Mouse (Mus musculus) kidney, postnatal 0 days (tissue): ENCODE results near the gene Selenop. TPM values are rescaled to one million over a fixed set of nuclear protein-coding genes. Genes with fewer than 3 reads are reported as not detected.
"Not testable (repeated sequence)": the region's sequence is repeated elsewhere in the genome, so short reads cannot be mapped to it uniquely, and the experiment has no call there.

Experiments
- ATAC-seq: fragments of 200-750 bp; cut with Nextera tagmentation; replicated peaks from 2 replicates; pipeline ENCODE4 v1.8.0; 2017; ENCODE audit warnings: low read depth, moderate number of reproducible peaks, moderate TSS enrichment, moderate library complexity; ENCODE audit not compliant: low FRiP score
- DNase-seq: peaks from one replicate; pipeline ENCODE4 v3.0.0-alpha.2; 2016; ENCODE audit warnings: low spot score
- H3K27ac ChIP-seq: fragments of 300-500 bp; sonication (generic); 2 replicates; pipeline ENCODE4 v1.5.1; 2014; ENCODE audit warnings: mild to moderate bottlenecking
- H3K27me3 ChIP-seq: fragments of 300-500 bp; sonication (generic); 2 replicates; pipeline ENCODE4 v1.6.1; 2014; ENCODE audit warnings: low read length, mixed read lengths; ENCODE audit not compliant: insufficient read depth
- H3K36me3 ChIP-seq: fragments of 300-500 bp; sonication (generic); 2 replicates; pipeline ENCODE4 v1.6.1; 2014; ENCODE audit warnings: low read length, mixed read lengths; ENCODE audit not compliant: insufficient read depth
- H3K4me1 ChIP-seq: fragments of 300-500 bp; sonication (generic); replicated peaks from 2 replicates; pipeline ENCODE4 v1.6.1; 2014; ENCODE audit warnings: antibody characterized with exemption, low read length, mixed read lengths; ENCODE audit not compliant: insufficient read depth
- H3K4me2 ChIP-seq: fragments of 300-500 bp; sonication (generic); 2 replicates; pipeline ENCODE4 v1.6.1; 2014; ENCODE audit warnings: mild to moderate bottlenecking, low read length, moderate library complexity, mixed read lengths
- H3K4me3 ChIP-seq: fragments of 300-500 bp; sonication (generic); replicated peaks from 2 replicates; pipeline ENCODE4 v1.5.1; 2014; ENCODE audit warnings: low read depth, low read length
- H3K9ac ChIP-seq: fragments of 300-500 bp; sonication (generic); 2 replicates; pipeline ENCODE4 v1.6.1; 2014; ENCODE audit warnings: low read depth, low read length
- H3K9me3 ChIP-seq: fragments of 300-500 bp; sonication (generic); replicated peaks from 2 replicates; pipeline ENCODE4 v1.6.1; 2016; ENCODE audit warnings: low read length, inconsistent platforms, mixed read lengths
- CTCF ChIP-seq: IDR thresholded peaks from 2 replicates; pipeline ENCODE4 v1.5.1; 2016; ENCODE audit warnings: antibody characterized with exemption, low read depth, mild to moderate bottlenecking, moderate library complexity
- WGBS: fragments of 180-500 bp; shearing (Covaris S2); extraction: QIAGEN DNeasy Blood & Tissue Kit; methylation state at CpG from one replicate; pipeline ENCODE4 v1.1.7; 2014; 5-methylcytosine and 5-hydroxymethylcytosine counted together
- polyA plus RNA-seq: library from polyadenylated mRNA; unstranded; fragments of >200 nt; fragmentation: Nextera tagmentation; extraction: Ambion mirVana; gene quantifications from 2 replicates; pipeline ENCODE4 v1.2.1, GENCODE M21; 2015

Selenop gene
- 207 and 225 TPM in 2 replicates for polyA plus RNA-seq

- Histone ChIP-seq H3K27me3 (no peaks in the 10 kb centered on the region), H3K27ac (0 out of 2 replicates have a peak within 1 kb of the TSS, but pooled peaks have one; percentile 94), H3K36me3 (no peaks in the 10 kb centered on the region), H3K4me3 (no peak within 1 kb of the TSS), H3K9me3 (no peaks in the 10 kb centered on the region), H3K4me1 (peaks cover 3% of the 10 kb centered on the region; the same call in 1 of the 2 replicates), H3K4me2 (no peak within 1 kb of the TSS), H3K9ac (no peak within 1 kb of the TSS)
- DNase-seq (no peak), ATAC-seq (no peak)
- no peak for TF ChIP-seq CTCF
- 91% methylated on average over 6 of the region's 6 CpGs for WGBS
Measured at GRCm38 (mm10) chr15:3268247-3268646, at the start of gene Selenop. TSS of gene Selenop (plus strand) at chr15:3268547.

- not testable (repeated sequence) for H3K9me3 ChIP-seq, DNase-seq
- 96% methylated on average over 4 of the region's 4 CpGs for WGBS
Measured at GRCm38 (mm10) chr15:3218668-3219067, 49.7 kb upstream of the Selenop start.

DNA sequence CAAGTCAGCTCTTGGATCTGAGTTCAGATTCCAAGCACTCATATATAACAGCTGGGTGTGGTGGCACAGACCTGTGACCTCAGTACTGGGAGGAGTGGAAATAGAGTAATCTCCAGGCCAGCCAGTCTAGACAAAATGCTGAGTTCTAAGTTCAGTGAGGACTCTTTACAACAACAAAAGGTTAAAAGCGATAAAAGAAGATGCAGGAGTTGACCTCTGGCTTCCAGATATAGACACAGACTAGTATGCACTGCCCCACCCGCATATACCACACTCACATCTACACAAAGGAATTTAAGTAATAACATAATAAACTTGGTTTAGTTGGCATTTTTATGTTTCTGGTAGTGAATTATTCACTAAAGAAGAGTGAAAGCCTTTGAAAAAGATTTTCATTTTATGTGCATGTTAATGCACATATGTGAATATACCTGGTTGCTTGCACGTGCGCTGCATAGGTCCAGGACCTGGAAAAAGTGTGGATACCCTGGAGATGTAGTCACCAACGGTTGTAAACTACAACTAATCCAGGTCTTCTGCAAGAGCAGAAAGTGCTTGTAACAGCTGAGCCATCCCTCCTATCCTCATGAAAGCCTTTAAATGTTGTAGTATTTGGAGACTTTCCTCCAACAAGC, 45.4 kb upstream of the Selenop start:
- Histone ChIP-seq H3K9ac (no peak overlapping the region), H3K27me3 (no peaks in the 10 kb centered on the region), H3K9me3 (no peaks in the 10 kb centered on the region), H3K36me3 (no peaks in the 10 kb centered on the region), H3K4me3 (no peak overlapping the region), H3K27ac (no peak overlapping the region), H3K4me2 (no peak overlapping the region), H3K4me1 (no peaks in the 10 kb centered on the region)
- ATAC-seq (no peak), DNase-seq (no peak)
- 86% methylated on average over 5 of the region's 5 CpGs for WGBS
- TF ChIP-seq CTCF, result no peak

More at GRCm38 (mm10) chr15:3218668-3219067, 49.7 kb upstream of the Selenop start:
- H3K27me3 ChIP-seq, H3K4me1 ChIP-seq, H3K36me3 ChIP-seq, H3K4me2 ChIP-seq, H3K9ac ChIP-seq, H3K4me3 ChIP-seq, H3K27ac ChIP-seq, ATAC-seq: not testable (repeated sequence)

DNA sequence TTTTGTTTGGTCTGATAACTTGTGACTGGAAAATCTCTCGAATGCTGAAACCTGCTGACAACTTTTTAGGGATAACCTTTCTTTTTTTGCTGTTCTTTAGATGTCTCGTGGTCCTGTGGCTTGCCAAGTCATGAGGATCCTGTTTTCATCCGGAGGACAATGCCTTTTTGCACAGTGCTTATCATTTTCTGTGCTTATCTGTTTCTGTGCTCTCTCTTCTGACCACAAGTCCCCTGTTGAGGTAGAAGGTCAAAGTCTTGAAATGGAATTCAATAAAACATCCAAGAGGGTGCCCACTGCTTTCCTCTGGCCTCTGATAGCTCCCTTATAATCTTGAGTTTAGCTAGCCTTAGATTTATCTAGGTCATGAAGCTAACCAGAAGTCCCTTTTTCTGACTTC, 41.8 kb upstream of the Selenop start:
- Histone ChIP-seq H3K27ac (no peak overlapping the region), H3K27me3 (no peaks in the 10 kb centered on the region), H3K4me3 (no peak overlapping the region), H3K36me3 (no peaks in the 10 kb centered on the region), H3K9ac (no peak overlapping the region), H3K4me2 (no peak overlapping the region), H3K9me3 (no peaks in the 10 kb centered on the region), H3K4me1 (no peaks in the 10 kb centered on the region)
- no peak for DNase-seq
- 78% methylated on average over 3 of the region's 3 CpGs for WGBS
- no peak for TF ChIP-seq CTCF
- no peak for ATAC-seq

DNA sequence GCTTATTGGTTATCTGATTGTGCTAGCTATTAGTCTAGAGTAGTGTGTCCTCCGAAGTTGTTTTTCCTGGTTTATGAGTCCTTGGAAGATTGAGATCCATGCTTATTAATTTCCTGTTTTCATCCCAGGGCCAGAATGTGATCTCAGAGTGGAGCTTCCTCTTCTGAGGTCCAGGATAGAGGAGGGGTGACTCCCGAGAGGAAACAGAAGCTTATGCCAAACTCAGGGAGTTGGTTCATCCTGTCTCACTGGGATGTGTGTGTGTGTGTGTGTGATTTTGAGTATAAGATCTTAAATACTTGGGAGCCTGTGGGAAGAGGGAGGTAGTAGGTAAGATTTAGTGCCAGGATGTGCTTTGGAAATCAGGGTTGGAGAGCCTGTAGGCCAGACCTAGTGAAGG, 40.2 kb upstream of the Selenop start:
- Histone ChIP-seq H3K4me3 (no peak overlapping the region), H3K27ac (0 out of 2 replicates have a peak overlapping the region, but pooled peaks have one; percentile 25)
- no peak for TF ChIP-seq CTCF

DNA sequence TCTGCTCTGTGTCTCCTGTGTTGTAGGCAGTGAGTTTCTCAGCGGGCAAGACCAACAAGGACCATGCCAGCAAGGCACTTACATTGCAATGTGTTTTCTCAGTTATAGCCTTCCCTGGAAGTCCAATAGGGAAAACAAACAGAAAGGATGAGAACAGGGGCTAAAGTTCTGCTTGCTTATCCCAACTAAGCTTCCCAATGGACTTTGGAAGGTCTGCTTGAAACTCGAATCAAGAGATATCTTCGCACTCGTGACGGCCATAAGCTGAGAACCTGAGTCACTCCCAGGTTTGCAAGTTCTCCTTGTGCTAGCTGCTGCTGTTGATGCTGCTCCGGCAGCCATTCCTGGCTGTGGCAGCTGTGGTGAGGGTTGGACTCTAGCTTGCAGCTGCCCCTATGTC, 39.4 kb upstream of the Selenop start:
- H3K36me3 ChIP-seq, result no peaks in the 10 kb centered on the region
- TF ChIP-seq CTCF, result no peak
- no peak overlapping the region for H3K9ac ChIP-seq
- H3K4me3 ChIP-seq, result no peak overlapping the region
- H3K4me2 ChIP-seq, result no peak overlapping the region
- DNase-seq (no peak), ATAC-seq (no peak)
- H3K27me3 ChIP-seq, result no peaks in the 10 kb centered on the region
- no peak overlapping the region for H3K27ac ChIP-seq
- H3K4me1 ChIP-seq, result no peaks in the 10 kb centered on the region
- no peaks in the 10 kb centered on the region for H3K9me3 ChIP-seq
- 93% methylated on average over 6 of the region's 6 CpGs for WGBS

More for the DNA sequence above, 40.2 kb upstream of the Selenop start:
- Histone ChIP-seq H3K9ac (no peak overlapping the region), H3K4me1 (no peaks in the 10 kb centered on the region), H3K4me2 (no peak overlapping the region), H3K36me3 (no peaks in the 10 kb centered on the region), H3K27me3 (no peaks in the 10 kb centered on the region), H3K9me3 (no peaks in the 10 kb centered on the region)
- 36% methylated on average over 2 of the region's 2 CpGs for WGBS
- ATAC-seq, result no peak
- peak; percentile 55 for DNase-seq

GRCm38 (mm10) chr15:3231004-3231403, 37.3 kb upstream of the Selenop start:
- ATAC-seq, result no peak
- Histone ChIP-seq H3K4me3 (no peak overlapping the region), H3K4me2 (no peak overlapping the region), H3K27me3 (no peaks in the 10 kb centered on the region), H3K9me3 (no peaks in the 10 kb centered on the region), H3K27ac (no peak overlapping the region), H3K9ac (no peak overlapping the region), H3K36me3 (no peaks in the 10 kb centered on the region), H3K4me1 (no peaks in the 10 kb centered on the region)
- 67% methylated on average over 4 of the region's 4 CpGs for WGBS
- no peak for TF ChIP-seq CTCF
- no peak for DNase-seq
